Mouse (Mus musculus) kidney, embryonic 16.5 days (tissue): ENCODE data around the gene Erv3. TPM values are rescaled to one million over a fixed set of nuclear protein-coding genes. Genes with fewer than 3 reads are reported as not detected.

Experiments used
- ATAC-seq: fragments of 200-750 bp; cut with Nextera tagmentation; 2 replicates; pipeline ENCODE4 v1.8.0; 2017; ENCODE audit warnings: moderate TSS enrichment; ENCODE audit not compliant: low FRiP score, low TSS enrichment
- H3K27ac ChIP-seq: fragments of 300-500 bp; sonication (generic); 2 replicates; pipeline ENCODE4 v1.5.1; 2014; ENCODE audit warnings: low read length
- H3K27me3 ChIP-seq: fragments of 300-500 bp; sonication (generic); 2 replicates; pipeline ENCODE4 v1.6.1; 2014; ENCODE audit warnings: low read length, control low read depth, mixed read lengths; ENCODE audit not compliant: insufficient read depth
- H3K36me3 ChIP-seq: fragments of 300-500 bp; sonication (generic); 2 replicates; pipeline ENCODE4 v1.6.1; 2014; ENCODE audit warnings: low read length, control low read depth, mixed read lengths; ENCODE audit not compliant: insufficient read depth
- H3K4me1 ChIP-seq: fragments of 300-500 bp; sonication (generic); 2 replicates; pipeline ENCODE4 v1.6.1; 2014; ENCODE audit warnings: low read length, control low read depth, mixed read lengths; ENCODE audit not compliant: insufficient read depth
- H3K4me2 ChIP-seq: fragments of 300-500 bp; sonication (generic); replicated peaks from 2 replicates; pipeline ENCODE4 v1.6.1; 2014; ENCODE audit warnings: low read depth, low read length
- H3K4me3 ChIP-seq: fragments of 300-500 bp; sonication (generic); 2 replicates; pipeline ENCODE4 v1.5.1; 2014; ENCODE audit warnings: mild to moderate bottlenecking, low read length
- H3K9ac ChIP-seq: fragments of 300-500 bp; sonication (generic); replicated peaks from 2 replicates; pipeline ENCODE4 v1.6.1; 2014; ENCODE audit warnings: low read length
- H3K9me3 ChIP-seq: fragments of 300-500 bp; sonication (generic); 2 replicates; pipeline ENCODE4 v1.6.1; 2016; ENCODE audit warnings: low read length, control low read depth
- WGBS: fragments of 180-500 bp; shearing (Covaris S2); extraction: QIAGEN DNeasy Blood & Tissue Kit; methylation state at CpG from one replicate; pipeline ENCODE4 v1.1.7; 2014; 5-methylcytosine and 5-hydroxymethylcytosine counted together
- polyA plus RNA-seq: library from polyadenylated mRNA; unstranded; fragments of >200 nt; fragmentation: Nextera tagmentation; extraction: Ambion mirVana; gene quantifications from 2 replicates; pipeline ENCODE4 v1.2.1, GENCODE M21; 2015

Gene Erv3
- polyA plus RNA-seq, 1 experiment from 2014 or later: not detected

- Histone ChIP-seq H3K4me2 (peak overlapping the region; percentile 16; the same call in 1 of the 2 replicates), H3K4me1 (no peaks in the 10 kb centered on the region), H3K36me3 (no peaks in the 10 kb centered on the region), H3K9me3 (no peaks in the 10 kb centered on the region), H3K27me3 (no peaks in the 10 kb centered on the region), H3K4me3 (no peak overlapping the region), H3K27ac (no peak overlapping the region), H3K9ac (no peak overlapping the region)
- 12% methylated on average over 10 of the region's 10 CpGs for WGBS
- ATAC-seq: peak; percentile 90
These were observed 11.8 kb downstream of the Erv3 start for GRCm38 (mm10) chr2:131847501-131848359.

- WGBS: 52% methylated on average over 2 of the region's 2 CpGs
These were observed 12.7 kb downstream of the Erv3 start for GRCm38 (mm10) chr2:131846811-131847210.

GRCm38 (mm10) chr2:131846132-131846710 lies 13.3 kb downstream of the Erv3 start:
- no peak overlapping the region for H3K4me2 ChIP-seq
- no peaks in the 10 kb centered on the region for H3K36me3 ChIP-seq
- no peaks in the 10 kb centered on the region for H3K4me1 ChIP-seq
- no peak overlapping the region for H3K4me3 ChIP-seq
- WGBS: 73% methylated on average over 11 of the region's 11 CpGs
- no peaks in the 10 kb centered on the region for H3K9me3 ChIP-seq
- no peak overlapping the region for H3K27ac ChIP-seq
- ATAC-seq: no peak
- no peaks in the 10 kb centered on the region for H3K27me3 ChIP-seq
- no peak overlapping the region for H3K9ac ChIP-seq

More at GRCm38 (mm10) chr2:131846811-131847210, 12.7 kb downstream of the Erv3 start:
- no peak overlapping the region for H3K4me3 ChIP-seq
- no peak overlapping the region for H3K27ac ChIP-seq
- no peaks in the 10 kb centered on the region for H3K4me1 ChIP-seq
- no peaks in the 10 kb centered on the region for H3K36me3 ChIP-seq
- H3K9ac ChIP-seq: no peak overlapping the region
- H3K9me3 ChIP-seq: no peaks in the 10 kb centered on the region
- H3K27me3 ChIP-seq: no peaks in the 10 kb centered on the region
- H3K4me2 ChIP-seq: no peak overlapping the region
- no peak for ATAC-seq

- WGBS: 73% methylated on average over 8 of the region's 8 CpGs
These were observed 13.9 kb downstream of the Erv3 start for GRCm38 (mm10) chr2:131845671-131846070.

GRCm38 (mm10) chr2:131842568-131842967 lies 17.0 kb downstream of the Erv3 start:
- Histone ChIP-seq H3K27ac (no peak overlapping the region), H3K4me2 (no peak overlapping the region), H3K4me3 (no peak overlapping the region), H3K27me3 (no peaks in the 10 kb centered on the region), H3K36me3 (no peaks in the 10 kb centered on the region), H3K9me3 (no peaks in the 10 kb centered on the region), H3K9ac (no peak overlapping the region), H3K4me1 (no peaks in the 10 kb centered on the region)
- no peak for ATAC-seq
- 74% methylated on average over 5 of the region's 5 CpGs for WGBS

More at GRCm38 (mm10) chr2:131845671-131846070, 13.9 kb downstream of the Erv3 start:
- H3K27ac ChIP-seq: no peak overlapping the region
- no peaks in the 10 kb centered on the region for H3K4me1 ChIP-seq
- H3K36me3 ChIP-seq: no peaks in the 10 kb centered on the region
- H3K9me3 ChIP-seq: no peaks in the 10 kb centered on the region
- no peak overlapping the region for H3K4me3 ChIP-seq
- no peak overlapping the region for H3K9ac ChIP-seq
- no peaks in the 10 kb centered on the region for H3K27me3 ChIP-seq
- H3K4me2 ChIP-seq: no peak overlapping the region
- no peak for ATAC-seq

GRCm38 (mm10) chr2:131841321-131841693 lies 18.2 kb downstream of the Erv3 start:
- Histone ChIP-seq H3K36me3 (no peaks in the 10 kb centered on the region), H3K4me3 (no peak overlapping the region), H3K27me3 (no peaks in the 10 kb centered on the region), H3K4me1 (no peaks in the 10 kb centered on the region), H3K27ac (no peak overlapping the region), H3K9me3 (no peaks in the 10 kb centered on the region), H3K9ac (no peak overlapping the region), H3K4me2 (no peak overlapping the region)
- 54% methylated on average over 2 of the region's 2 CpGs for WGBS
- no peak for ATAC-seq

GRCm38 (mm10) chr2:131840611-131841320 lies 18.8 kb downstream of the Erv3 start:
- no peak overlapping the region for H3K4me2 ChIP-seq
- H3K9me3 ChIP-seq: no peaks in the 10 kb centered on the region
- peak; percentile 83 for ATAC-seq
- H3K27ac ChIP-seq: no peak overlapping the region
- H3K36me3 ChIP-seq: no peaks in the 10 kb centered on the region
- no peaks in the 10 kb centered on the region for H3K27me3 ChIP-seq
- H3K9ac ChIP-seq: no peak overlapping the region
- WGBS: 27% methylated on average over 9 of the region's 9 CpGs
- no peak overlapping the region for H3K4me3 ChIP-seq
- no peaks in the 10 kb centered on the region for H3K4me1 ChIP-seq

- Histone ChIP-seq H3K36me3 (no peaks in the 10 kb centered on the region), H3K4me2 (no peak overlapping the region), H3K9me3 (peaks cover 17% of the 10 kb centered on the region), H3K27me3 (no peaks in the 10 kb centered on the region), H3K4me1 (no peaks in the 10 kb centered on the region), H3K27ac (no peak overlapping the region), H3K9ac (no peak overlapping the region), H3K4me3 (no peak overlapping the region)
- ATAC-seq: no peak
- WGBS: 94% methylated on average over 1 of the region's 1 CpGs
These were observed 25.3 kb downstream of the Erv3 start for GRCm38 (mm10) chr2:131834296-131834695.

- Histone ChIP-seq H3K9ac (no peak overlapping the region), H3K4me1 (no peaks in the 10 kb centered on the region), H3K4me2 (no peak overlapping the region), H3K4me3 (no peak overlapping the region), H3K27ac (no peak overlapping the region), H3K27me3 (no peaks in the 10 kb centered on the region), H3K9me3 (peaks cover 17% of the 10 kb centered on the region), H3K36me3 (no peaks in the 10 kb centered on the region)
- whole genome bisulfite sequencing: 40% methylated on average over 2 of the region's 2 CpGs
- ATAC-seq: no peak
These were observed 27.7 kb downstream of the Erv3 start for GRCm38 (mm10) chr2:131831861-131832260.
